Mouse (Mus musculus): Measurements from ENCODE around the gene Timm29. TPM values are rescaled to one million over a fixed set of nuclear protein-coding genes. Genes with fewer than 3 reads are reported as not detected.
A peak's percentile ranks its signal among the peaks of the same experiment; 100 is the strongest.

The Timm29 gene
- total RNA-seq, 2 experiments from 2014 or later: 45.5 to 48.2 TPM

DNA sequence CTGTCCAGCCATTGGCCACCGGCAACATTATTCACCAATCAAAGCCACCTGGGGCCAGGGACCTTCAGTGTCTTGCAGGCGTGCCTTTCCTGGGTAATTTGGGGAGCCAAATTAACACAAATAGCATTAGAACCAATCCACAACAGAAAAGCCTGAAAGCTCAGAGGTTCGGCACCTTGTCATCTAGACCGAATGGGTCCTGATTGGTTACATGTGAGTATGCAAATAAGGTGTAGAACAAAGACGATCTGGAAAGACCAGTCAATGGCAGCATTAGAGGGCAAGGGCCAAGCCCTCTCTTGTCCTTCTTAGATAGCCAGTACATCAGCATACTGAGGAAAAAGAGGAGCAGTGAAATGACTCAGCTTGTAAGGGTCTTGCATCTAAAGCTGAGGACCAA lies 13.3 kb downstream of the Timm29 start:
- intact Hi-C loops (cut with DNase I): no loop called here
- no peak for DNase-seq (ENCODE audit: low spot score in 2 of 2)

DNA sequence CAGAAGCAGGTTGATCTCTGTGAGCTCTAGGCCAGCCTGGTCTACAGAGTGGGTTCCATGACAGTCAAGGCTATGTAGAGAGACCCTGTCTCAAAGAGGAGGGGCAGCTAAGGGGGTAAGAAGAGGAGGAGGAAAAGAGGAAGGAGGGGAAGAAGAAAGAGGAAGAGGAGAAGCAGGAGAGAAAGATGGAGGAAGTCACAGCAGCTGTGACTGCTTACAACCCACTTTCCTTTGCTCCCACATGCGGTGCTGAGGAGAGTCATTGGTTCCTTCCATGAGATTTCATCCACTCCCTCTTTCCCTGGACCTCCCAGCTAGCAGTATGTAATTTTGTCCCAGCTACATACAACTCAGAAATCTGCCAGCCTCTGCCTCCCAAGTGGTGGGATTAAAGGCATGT lies 14.1 kb downstream of the Timm29 start:
- intact Hi-C loops (cut with DNase I): no loop called here
- DNase-seq (ENCODE audit: low spot score in 2 of 2): no peak

DNA sequence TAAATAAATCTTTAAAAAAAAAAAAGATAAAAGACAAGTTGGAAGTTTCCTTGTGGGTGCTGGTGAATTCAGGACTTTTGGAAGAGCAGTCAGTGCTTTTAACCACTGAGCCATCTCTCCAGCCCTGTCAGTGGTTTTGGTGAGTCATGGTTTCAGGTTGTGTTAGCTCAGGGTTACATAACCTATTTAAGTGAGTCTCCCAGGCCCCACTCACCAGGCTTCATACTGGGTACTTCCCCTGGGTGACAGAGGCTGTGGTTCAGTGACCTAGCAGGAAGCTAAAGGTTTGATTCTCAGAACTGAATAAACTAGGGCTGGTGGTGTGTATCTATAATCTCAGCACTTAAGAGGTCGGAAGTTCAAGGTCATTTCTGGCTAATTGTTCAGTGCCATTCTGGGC lies 17.3 kb downstream of the Timm29 start:
- DNase-seq (ENCODE audit: low spot score in 2 of 2): no peak
- intact Hi-C loops (cut with DNase I): no loop called here

DNA sequence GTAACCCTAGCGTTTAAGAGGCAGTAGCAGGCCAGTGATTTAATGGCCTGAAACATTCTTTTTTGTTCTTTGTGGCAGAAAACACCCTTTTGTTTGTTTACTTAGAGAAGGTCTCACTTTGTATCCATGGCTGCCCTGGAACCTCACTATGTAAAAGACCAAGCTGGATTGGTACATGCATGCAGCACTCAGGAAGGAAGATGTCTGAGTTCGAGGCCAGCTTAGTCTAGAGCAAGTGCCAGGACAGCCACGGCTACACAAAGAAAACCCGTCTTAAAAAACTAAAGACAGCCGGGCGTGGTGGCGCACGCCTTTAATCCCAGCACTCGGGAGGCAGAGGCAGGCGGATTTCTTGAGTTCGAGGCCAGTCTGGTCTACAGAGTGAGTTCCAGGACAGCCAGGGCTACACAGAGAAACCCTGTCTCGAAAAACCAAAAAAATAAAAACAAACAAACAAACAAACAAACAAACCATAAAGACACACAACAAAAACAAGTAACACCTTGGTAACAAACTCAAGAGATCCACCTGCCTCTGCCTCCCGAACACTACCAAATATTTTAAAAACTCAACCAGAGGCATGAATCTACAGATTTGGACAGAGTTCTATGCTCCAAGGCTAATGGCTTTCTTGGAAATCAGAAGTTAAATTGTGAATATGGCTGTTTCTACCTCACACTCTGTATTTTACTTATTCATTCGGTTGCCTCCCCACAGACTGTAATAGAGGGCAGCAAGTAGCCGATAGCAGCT lies 22.5 kb downstream of the Timm29 start:
- intact Hi-C loops (cut with DNase I): loop anchor here (5.0 kb wide), 1 partner anchor 302 kb away; the partner anchor contains the start of gene Rab3d
- DNase-seq (ENCODE audit: low spot score in 2 of 2): no peak

DNA sequence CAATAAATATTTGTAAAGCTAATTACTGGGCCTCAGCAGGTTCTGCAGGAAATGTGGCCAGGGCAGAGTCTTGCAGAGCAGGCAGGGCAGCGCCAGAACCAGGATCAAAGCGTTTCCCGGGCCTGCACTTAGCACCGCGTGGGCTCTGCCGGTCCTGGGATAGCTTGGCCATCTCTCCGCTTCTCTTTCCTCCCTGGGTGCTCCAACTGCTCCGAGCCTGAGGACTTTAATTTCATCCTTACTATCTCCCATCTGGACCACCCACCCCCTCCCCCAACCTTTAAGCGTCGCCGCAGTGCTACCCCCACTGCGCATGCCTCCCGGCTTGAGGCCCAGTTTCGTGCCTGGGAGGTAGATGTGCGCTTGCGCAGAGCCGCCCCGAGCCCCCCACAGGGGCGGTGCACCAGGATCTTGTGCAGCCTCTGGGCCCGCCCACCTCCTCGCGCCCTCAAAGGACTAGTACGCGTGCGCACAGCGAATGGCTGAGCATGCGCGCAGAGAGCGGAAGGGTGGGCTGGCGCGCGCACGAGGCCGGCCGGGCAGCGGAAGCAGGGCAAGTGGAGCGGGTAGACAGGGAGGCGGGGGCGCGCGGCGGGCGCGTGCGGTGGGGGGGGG lies 23.2 kb downstream of the Timm29 start, which contains the start of gene Smarca4:
Smarca4 (plus strand) TSS at position 553 of the 615 bp plus-strand sequence.
- DNase-seq (ENCODE audit: low spot score in 2 of 2): peak; percentile 100
- intact Hi-C loops (cut with DNase I): loop anchor here (5.0 kb wide), 1 partner anchor 302 kb away; the partner anchor contains the start of gene Rab3d

DNA sequence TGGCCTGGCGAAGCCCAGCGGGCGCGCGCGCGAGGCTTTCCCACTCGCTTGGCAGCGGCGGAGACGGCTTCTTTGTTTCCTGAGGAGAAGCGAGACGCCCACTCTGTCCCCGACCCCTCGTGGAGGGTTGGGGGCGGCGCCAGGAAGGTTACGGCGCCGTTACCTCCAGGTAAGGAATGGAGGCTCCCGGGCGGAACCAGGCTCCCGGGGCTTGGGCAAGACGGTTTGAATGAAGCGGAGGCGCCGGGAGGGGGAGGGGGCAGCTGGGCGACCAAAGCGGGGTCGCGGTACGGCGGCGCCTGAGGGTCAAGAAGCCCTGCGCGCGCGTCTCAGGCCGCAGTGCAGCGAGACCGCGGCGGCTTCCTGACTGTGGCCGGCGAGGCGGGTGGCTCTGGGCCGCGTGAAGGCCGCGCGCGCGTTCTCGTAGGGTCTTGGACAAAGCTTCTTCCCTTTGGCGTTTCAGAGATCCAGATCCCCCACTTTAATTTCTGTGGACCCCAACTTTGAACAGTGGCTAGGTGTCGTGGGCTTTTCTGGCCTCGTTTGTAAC lies 23.8 kb downstream of the Timm29 start:
- DNase-seq (ENCODE audit: low spot score in 2 of 2): peak; percentile 81 to 87
- intact Hi-C loops (cut with DNase I): loop anchor here (5.0 kb wide), 1 partner anchor 301 kb away; the partner anchor contains the start of gene Rab3d

DNA sequence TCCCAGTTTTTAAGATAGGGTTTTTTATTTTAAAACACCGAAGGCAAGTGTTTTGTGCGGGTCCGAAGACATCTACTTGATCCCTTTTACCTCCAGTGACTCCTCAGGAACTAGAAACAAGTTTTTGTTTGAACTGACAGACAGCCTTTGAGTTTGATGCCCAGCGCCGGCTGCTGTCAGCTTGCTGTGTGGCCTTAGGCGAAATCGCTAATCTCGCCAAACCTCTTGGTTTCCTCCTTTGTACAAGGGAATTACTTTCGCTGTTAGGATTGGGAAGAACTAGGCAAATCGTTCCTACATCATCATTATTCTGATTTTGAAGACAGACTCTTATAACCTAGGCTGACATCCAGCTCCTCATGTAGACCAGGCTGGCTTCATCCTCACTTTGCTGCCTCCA lies 24.5 kb downstream of the Timm29 start:
- intact Hi-C loops (cut with DNase I): loop anchor here (5.0 kb wide), 1 partner anchor 300 kb away; the partner anchor contains the start of gene Rab3d
- no peak for DNase-seq (ENCODE audit: low spot score in 2 of 2)

DNA sequence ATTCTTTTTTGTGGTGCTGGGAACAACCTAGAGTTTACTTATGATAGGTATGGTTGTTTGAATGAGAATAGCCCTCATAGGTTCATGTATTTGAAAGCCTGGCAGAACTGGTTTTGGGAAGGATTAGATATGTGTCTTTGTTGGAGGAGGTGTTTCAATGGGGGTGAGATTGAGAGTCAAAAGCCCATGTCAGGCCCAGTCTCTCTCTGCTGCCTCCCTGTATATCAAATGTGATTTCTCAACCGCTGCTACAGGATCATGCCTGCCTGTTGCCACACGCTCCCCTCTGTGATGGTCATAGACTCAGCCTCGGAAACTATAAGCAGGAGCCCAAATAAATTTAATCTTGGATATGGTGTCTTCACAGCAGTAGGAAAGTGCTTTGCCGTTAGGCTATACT lies 27.7 kb downstream of the Timm29 start:
- no peak for DNase-seq (ENCODE audit: low spot score in 2 of 2)

DNA sequence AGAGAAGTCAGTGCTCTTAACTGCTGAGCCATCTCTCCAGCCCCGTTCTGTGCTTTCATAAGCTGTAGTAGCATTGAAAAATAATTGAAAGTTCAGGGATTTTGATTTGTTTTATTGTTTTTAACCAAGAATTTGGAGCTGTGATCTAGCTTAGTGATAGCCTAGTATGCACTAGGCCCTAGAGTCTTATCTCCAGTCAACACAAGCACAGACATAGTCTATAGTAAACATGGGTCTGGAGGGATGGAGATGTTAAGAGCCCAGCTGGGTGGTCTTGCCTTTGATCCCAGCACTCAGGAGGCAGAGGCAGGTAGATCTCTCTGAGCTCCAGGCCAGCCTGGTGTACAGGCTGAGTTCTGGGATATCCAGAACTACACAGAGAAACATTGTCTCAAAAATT lies 30.2 kb downstream of the Timm29 start:
- DNase-seq (ENCODE audit: low spot score in 2 of 2): no peak
- intact Hi-C loops (cut with DNase I): no loop called here

More for the DNA sequence above, 27.7 kb downstream of the Timm29 start:
- intact Hi-C loops (cut with DNase I): no loop called here

DNA sequence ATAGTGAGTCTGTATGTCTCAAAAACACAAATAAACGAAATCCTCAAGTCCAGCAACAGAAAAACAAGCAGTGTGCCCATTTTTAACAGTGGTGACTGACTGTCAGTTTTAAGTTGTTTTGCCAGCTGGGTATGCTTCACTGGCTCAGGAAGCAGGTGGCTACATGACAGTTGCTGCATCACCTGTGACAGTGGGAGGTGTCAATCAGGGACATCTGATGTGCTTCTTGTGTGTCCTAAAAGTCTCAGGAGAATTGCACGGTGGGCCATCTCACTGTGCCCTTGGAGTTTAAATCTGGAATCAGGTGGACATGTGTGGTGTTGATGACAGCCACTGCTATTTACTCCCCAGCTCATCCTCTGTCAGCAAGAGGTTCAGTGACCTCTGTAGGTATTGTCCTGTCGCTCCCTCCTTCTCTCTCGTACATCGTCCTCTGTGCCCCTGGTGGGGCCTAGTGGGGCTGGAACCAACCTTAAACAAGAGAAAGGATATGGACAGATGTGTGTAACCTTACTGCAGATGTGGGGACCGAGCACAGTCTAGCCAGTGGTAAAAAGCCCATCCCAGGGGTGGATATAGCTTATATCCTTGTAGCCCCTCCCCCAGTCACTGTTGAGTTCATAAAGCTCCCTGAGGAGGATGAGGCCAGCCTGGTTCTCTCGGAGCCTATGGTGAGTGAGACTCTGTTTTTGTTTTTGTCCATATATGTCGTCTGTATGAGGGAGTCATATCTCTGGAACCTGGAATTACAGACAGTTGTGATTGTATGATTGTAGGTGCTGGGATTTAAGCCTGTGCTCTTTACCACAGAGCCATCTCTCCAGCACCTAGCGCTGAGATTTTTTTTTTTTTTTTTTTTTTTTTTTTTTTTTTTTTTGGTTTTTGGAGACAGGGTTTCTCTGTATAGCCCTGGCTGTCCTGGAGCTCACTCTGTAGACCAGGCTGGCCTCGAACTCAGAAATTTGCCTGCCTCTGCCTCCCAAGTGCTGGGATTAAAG lies 33.1 kb downstream of the Timm29 start:
- intact Hi-C loops (cut with DNase I): no loop called here
- DNase-seq (ENCODE audit: low spot score in 2 of 2): no peak

DNA sequence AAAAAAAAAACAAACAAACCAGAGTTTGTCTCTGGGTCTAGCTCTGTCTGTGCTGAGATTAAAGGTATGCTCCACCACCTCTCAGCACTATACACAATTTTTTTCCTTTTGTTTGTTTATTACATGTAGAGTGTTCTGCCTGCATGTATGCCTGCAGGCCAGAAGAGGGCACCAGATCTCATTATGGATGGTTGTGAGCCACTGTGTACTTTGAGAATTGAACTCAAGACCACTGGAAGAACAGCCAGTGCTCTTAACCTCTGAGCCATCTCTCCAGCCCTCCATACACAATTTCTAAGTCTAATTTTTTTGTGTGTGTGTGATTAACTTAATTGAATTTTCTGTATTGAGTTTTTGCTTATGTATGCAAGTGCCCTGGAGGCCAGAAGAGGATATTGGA lies 34.0 kb downstream of the Timm29 start:
- intact Hi-C loops (cut with DNase I): no loop called here
- no peak for DNase-seq (ENCODE audit: low spot score in 2 of 2)

DNA sequence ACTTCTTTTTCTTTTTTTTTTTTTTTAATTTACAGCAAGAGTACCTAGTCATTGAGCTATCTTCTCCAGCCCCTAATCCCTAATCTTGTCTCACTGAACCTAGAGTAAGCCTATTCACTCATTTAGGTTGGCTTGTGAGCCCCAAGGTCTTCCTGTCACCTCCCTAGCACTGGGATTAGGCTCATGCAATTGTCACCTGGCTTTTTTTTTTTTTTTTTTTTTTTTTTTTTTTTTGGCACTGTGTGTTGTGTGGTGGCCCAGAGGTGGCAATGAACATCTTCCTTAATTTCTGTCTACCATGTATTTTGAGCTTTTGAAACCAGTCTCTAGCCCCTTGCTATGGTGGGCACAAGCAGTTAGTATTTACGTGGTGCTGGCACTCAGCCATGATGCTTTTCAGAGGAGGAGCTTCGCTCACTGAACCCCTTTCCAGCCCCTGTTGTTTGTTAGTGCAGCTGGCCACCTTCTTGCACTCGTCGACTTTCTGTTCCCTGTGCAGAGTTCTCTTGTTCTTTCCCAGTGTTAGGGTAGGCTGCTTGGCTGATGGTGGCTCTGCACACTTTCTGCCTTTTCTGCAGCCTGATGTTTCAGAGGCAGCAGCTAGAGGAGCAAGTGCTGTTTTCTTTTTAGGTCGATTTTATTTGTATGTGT lies 34.7 kb downstream of the Timm29 start:
- intact Hi-C loops (cut with DNase I): no loop called here
- DNase-seq (ENCODE audit: low spot score in 2 of 2): no peak

DNA sequence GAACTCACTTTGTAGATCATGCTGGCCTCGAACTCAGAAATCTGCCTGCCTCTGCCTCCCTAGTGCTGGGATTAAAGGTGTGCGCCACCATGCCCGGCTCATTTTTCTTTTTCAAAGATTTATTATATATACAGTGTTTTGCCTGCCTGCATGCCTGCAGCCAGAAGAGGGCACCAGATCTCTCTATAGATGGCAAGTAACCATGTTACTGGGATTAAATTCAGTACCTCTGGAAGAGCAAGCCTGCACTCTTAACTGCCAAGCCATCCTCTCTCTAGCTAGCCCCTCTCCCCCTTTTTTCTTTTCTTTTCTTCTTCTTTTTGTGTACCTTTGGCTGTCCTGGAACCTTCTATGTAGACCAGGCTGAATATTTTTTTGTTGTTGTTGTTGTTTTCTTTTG lies 38.2 kb downstream of the Timm29 start:
- DNase-seq (ENCODE audit: low spot score in 2 of 2): peak; percentile 42 to 74
- intact Hi-C loops (cut with DNase I): no loop called here

DNA sequence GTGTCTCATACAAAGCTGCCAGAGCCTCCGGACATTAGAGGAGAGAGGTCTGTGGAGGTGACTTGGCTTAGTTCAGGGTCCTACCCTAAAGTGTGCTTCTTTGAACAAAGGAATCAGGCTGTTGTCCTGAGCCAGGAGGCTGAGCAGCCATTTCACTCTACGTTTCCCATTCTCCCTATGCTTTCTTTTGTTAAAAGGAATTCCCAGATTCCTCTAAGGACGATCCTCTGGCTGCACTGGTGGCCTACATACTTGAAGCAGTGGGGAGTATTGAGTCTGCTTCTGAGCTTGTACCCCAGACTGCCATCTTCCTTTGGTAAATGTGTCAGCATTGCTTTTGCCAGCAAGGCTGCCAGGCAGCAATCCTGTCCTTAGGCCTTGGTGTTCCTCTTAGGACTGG lies 40.6 kb downstream of the Timm29 start:
- no peak for DNase-seq (ENCODE audit: low spot score in 2 of 2)
- intact Hi-C loops (cut with DNase I): no loop called here

DNA sequence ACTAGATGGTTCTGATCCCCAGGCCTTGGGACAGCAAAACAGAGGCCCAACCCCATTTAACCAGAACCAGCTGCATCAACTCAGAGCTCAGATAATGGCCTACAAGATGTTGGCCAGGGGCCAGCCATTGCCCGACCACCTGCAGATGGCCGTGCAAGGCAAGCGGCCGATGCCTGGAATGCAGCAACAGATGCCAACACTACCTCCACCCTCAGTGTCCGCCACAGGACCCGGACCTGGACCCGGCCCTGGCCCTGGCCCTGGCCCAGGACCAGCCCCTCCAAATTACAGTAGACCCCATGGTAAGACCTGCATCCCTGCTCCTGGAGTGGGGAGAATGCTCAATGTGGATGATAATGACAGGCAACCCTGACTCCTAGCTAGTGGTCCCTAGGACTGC lies 43.1 kb downstream of the Timm29 start:
- no peak for DNase-seq (ENCODE audit: low spot score in 2 of 2)
- intact Hi-C loops (cut with DNase I): no loop called here

DNA sequence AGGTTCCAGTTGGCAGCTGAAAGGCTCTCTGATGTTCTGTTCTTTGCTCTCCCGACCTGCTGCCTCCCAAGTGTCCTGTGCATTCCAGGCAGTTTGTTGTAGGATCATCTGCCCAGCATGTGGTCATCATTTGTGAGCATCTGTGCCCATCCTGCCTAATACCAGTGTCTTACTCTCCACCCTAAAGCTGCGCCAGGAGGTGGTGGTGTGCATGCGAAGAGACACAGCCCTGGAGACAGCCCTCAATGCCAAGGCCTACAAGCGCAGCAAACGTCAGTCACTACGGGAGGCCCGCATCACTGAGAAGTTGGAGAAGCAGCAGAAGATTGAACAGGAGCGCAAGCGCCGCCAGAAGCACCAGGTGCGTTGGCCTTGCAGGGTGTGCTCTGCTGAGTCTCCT lies 46.5 kb downstream of the Timm29 start:
- intact Hi-C loops (cut with DNase I): no loop called here
- no peak for DNase-seq (ENCODE audit: low spot score in 2 of 2)
